Mouse (Mus musculus): Measurements from ENCODE around the gene Cbfb. TPM values are rescaled to one million over a fixed set of nuclear protein-coding genes. Genes with fewer than 3 reads are reported as not detected.
"Not testable (repeated sequence)": the region's sequence is repeated elsewhere in the genome, so short reads cannot be mapped to it uniquely, and the experiment has no call there.

Cbfb gene
- polyA plus RNA-seq, 1 experiment from 2014 or later: 51.8 TPM

DNA sequence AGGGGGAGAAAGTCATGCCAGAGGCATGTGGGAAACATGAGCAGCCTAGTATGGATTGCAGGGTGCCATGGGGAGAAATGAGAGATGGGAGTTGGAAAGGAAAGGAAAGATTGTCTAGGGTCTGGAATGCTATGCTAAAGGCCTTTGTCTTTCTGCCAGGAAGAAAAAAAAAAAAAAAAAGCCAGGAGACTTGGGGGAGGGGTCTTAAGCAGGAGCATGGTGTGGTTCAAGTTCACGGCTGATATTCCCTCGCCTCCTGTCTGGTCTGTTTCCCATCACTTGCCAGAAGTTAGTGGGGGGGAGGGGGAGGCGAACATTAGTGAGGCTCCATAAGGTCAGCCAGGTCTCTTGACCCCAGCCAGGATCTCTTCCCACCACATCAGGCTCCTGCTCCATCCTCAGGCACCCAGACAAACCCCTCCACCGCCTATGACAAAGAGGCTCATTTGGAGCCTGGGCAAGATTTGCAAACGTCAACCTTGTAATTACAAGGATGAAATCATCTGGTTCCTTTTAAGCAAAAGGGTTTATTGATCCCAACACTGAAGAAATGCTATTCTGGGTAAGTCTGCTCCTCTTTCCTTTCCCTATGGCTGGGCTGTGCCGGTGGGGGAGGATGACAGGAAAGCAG lies 6.1 kb upstream of the Cbfb start:
- H3K27ac ChIP-seq: peak overlapping the region; percentile 70
- H3K36me3 ChIP-seq (replicated peaks): no peaks in the 10 kb centered on the region
- peaks cover 20% of the 10 kb centered on the region for H3K4me1 ChIP-seq
- H3K9me3 ChIP-seq: no peaks in the 10 kb centered on the region
- DNase-seq (ENCODE audit: extremely low spot score, low spot score): no peak
- H3K4me3 ChIP-seq: no peak overlapping the region
- H3K27me3 ChIP-seq (ENCODE audit: poor library complexity, severe bottlenecking): no peaks in the 10 kb centered on the region
- WGBS: 33% methylated on average over 6 of the region's 6 CpGs

DNA sequence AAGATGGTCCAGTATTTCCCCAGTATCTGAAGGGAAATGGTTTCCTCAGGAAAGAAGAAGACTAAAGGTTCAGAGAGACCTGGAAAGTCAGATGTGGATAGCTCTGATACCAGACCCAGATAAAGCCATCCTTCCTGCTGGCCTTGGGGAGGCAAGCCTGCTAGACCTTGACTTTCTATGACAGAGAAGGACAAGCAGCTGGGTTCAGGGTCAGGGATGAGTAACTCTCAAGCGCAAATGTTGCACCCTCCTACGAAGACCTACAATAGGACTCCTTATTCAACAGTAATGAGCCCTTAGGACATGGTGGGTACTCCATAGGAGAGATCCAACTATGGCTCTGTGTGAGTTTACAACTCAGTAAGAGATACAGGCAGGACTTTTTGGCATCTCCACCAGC lies 5.3 kb upstream of the Cbfb start:
- Histone ChIP-seq H3K27me3 (ENCODE audit: poor library complexity, severe bottlenecking) (no peaks in the 10 kb centered on the region), H3K4me1 (peaks cover 28% of the 10 kb centered on the region), H3K27ac (peak overlapping the region; percentile 70; the same call in 1 of the 2 replicates), H3K4me3 (no peak overlapping the region), H3K36me3 (replicated peaks) (no peaks in the 10 kb centered on the region), H3K9me3 (no peaks in the 10 kb centered on the region)
- 83% methylated on average over 2 of the region's 2 CpGs for WGBS
- DNase-seq (ENCODE audit: extremely low spot score, low spot score): no peak

DNA sequence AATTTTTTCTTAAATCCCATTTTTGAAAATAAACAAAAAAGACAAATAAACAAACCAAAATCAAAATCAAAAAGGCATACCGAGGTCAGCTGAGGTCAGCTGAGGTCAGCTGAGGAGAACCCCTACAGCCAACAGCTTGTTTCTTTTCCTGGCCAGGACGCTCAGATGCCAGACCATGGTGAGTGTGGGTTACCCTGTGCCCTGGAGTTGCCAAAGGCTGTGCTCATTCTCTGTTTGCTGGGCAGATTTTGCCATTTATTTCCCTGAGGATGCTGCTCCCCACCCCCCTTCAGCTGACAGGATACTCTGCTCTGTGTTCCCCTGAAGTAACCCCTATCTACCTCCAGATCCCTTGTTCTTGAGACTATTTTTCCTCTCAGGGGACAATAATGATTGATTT lies 3.4 kb upstream of the Cbfb start:
- no peak overlapping the region for H3K4me3 ChIP-seq
- no peaks in the 10 kb centered on the region for H3K9me3 ChIP-seq
- no peak for DNase-seq (ENCODE audit: extremely low spot score, low spot score)
- WGBS: 83% methylated on average over 2 of the region's 2 CpGs
- H3K4me1 ChIP-seq: peaks cover 32% of the 10 kb centered on the region
- H3K36me3 ChIP-seq (replicated peaks): no peaks in the 10 kb centered on the region
- no peaks in the 10 kb centered on the region for H3K27me3 ChIP-seq (ENCODE audit: poor library complexity, severe bottlenecking)
- no peak overlapping the region for H3K27ac ChIP-seq

DNA sequence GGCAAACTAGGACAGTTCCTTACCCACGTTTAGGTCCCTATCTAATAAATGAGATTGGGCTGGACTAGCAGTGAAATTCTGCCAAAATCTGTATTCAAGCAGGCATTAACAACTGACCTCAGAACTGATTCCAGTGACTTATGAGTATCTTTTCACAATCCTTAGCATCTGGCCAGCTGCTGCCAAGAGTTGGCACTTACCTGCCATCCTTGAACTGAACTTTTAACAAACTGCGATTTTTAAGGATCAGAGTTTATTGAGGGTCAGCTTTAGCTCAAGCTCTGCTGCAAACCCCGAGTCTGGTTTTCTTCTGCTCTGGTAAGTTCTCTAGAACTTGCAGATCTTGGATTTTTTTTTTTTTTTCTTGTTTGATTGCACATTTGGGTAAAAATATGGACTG lies 892 bp upstream of the Cbfb start:
- no peaks in the 10 kb centered on the region for H3K9me3 ChIP-seq
- no peaks in the 10 kb centered on the region for H3K27me3 ChIP-seq (ENCODE audit: poor library complexity, severe bottlenecking)
- WGBS: 49% methylated on average over 3 of the region's 3 CpGs
- peak overlapping the region; percentile 93 for H3K4me3 ChIP-seq
- no peak for DNase-seq (ENCODE audit: extremely low spot score, low spot score)
- peaks cover 39% of the 10 kb centered on the region for H3K4me1 ChIP-seq
- H3K27ac ChIP-seq: peak overlapping the region; percentile 99
- peaks cover 11% of the 10 kb centered on the region for H3K36me3 ChIP-seq (replicated peaks)

DNA sequence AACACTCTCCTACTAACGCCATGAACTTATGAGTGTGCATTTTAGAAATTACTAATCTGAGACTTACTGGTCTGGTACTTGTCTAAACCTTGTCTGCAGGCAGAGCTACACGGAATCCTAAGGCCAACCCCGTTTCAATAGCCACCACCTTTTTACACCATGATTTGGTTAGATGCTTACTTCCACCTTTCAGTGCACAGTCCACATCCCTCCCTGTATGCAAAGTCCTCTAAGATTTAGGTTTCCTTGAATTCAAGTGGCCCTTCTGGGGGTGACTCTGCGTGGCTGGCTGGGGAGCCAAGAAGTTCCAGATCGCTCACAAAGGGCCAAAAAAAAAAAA lies 463 bp upstream of the Cbfb start:
- 2% methylated on average over 5 of the region's 5 CpGs for WGBS
- Histone ChIP-seq H3K9me3 (no peaks in the 10 kb centered on the region), H3K4me3 (peak overlapping the region; percentile 93), H3K4me1 (peaks cover 35% of the 10 kb centered on the region), H3K27me3 (ENCODE audit: poor library complexity, severe bottlenecking) (no peaks in the 10 kb centered on the region), H3K27ac (peak overlapping the region; percentile 99), H3K36me3 (replicated peaks) (peaks cover 15% of the 10 kb centered on the region)
- no peak for DNase-seq (ENCODE audit: extremely low spot score, low spot score)

DNA sequence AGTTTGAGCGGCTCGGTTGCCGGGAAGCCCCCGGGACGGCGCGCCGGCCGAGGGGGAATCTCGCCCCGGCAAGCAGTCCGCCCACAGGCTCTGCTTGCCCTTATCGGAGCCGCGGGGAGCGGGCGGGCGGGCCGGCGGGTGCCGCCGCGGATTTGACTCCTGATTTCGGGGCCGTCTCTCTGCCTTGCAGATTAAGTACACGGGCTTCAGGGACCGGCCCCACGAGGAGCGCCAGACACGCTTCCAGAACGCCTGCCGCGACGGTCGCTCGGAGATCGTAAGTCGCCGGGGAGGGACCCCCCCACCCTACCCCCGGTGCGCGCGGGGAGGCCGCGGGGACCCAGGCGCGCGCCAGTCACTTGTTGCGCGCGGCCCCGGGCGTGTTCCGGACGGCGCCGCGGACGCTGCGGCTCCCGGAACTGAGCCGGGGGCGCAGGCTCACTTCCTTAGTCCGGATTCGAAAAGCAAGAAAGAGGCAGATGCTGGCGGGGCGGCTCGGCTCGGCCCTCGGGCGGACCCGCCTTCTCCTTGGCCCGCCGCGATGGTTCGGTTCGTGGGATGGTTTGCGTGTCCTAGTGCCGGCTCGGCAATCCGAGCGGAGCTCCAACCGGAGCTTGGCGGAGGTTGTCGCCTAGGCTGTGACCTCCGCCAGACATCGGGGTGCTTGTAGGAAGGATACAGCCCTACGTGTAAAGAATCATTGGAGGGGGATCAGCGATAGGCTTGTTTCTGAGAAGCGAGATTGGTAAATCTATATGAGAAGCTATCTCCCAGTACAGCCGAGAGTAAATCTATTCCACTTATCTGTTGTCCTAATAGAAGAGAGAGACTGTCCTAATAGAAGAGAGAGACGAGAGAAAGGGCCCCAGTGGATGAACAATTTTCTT lies 885 bp downstream of the Cbfb start:
- Histone ChIP-seq H3K9me3 (no peaks in the 10 kb centered on the region), H3K27me3 (ENCODE audit: poor library complexity, severe bottlenecking) (no peaks in the 10 kb centered on the region), H3K4me3 (peak overlapping the region; percentile 93), H3K36me3 (replicated peaks) (peaks cover 29% of the 10 kb centered on the region), H3K27ac (peak overlapping the region; percentile 99), H3K4me1 (peaks cover 33% of the 10 kb centered on the region)
- WGBS: under 1% methylated on average over 92 of the region's 92 CpGs
- DNase-seq (ENCODE audit: extremely low spot score, low spot score): peak; percentile 62

DNA sequence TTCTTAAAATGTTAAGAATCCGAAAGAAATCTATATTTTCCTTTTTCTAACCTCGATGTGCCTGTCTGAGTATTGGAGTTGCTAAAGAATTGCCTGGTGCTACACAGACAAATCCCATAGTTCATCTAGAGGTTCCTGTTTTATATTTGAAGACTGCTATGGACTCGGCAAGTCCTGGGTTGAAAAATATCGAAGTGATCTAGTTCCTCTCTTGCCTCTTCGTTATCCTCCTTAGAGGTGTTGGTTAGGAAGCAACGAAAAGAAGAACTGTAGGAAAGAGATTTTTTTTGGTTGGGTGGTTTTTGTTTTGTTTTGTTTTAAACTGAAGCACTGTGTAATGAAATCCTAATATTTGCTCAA lies 1.5 kb downstream of the Cbfb start:
- peaks cover 33% of the 10 kb centered on the region for H3K4me1 ChIP-seq
- peak overlapping the region; percentile 99 for H3K27ac ChIP-seq

DNA sequence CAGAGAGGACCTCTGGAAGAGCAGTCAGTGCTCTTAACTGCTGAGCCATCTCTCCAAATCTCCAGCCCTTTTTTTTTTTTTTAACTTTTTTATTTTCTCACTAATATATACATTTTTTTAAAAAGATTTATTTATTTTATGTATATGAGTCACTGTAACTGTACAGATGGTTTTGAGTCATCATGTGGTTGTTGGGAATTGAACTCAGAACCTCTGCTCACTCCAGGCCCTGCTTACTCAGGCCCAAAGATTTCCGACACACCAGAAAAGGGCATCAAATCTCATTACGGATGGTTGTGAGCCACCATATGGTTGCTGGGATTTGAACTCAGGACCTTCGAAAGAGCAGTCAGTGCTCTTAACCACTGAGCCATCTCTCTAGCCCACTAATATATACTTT lies 4.8 kb downstream of the Cbfb start:
- not testable (repeated sequence) for DNase-seq (ENCODE audit: extremely low spot score, low spot score); H3K9me3 ChIP-seq; H3K27ac ChIP-seq; H3K27me3 ChIP-seq (ENCODE audit: poor library complexity, severe bottlenecking); H3K4me3 ChIP-seq
- 94% methylated on average over 3 of the region's 3 CpGs for WGBS
- Histone ChIP-seq H3K36me3 (replicated peaks) (peaks cover 63% of the 10 kb centered on the region), H3K4me1 (peaks cover 22% of the 10 kb centered on the region)

More for the DNA sequence above, 1.5 kb downstream of the Cbfb start:
- Histone ChIP-seq H3K9me3 (no peaks in the 10 kb centered on the region), H3K27me3 (ENCODE audit: poor library complexity, severe bottlenecking) (no peaks in the 10 kb centered on the region), H3K4me3 (peak overlapping the region; percentile 93), H3K36me3 (replicated peaks) (peaks cover 35% of the 10 kb centered on the region)
- WGBS: 50% methylated on average over 6 of the region's 6 CpGs
- DNase-seq (ENCODE audit: extremely low spot score, low spot score): no peak

DNA sequence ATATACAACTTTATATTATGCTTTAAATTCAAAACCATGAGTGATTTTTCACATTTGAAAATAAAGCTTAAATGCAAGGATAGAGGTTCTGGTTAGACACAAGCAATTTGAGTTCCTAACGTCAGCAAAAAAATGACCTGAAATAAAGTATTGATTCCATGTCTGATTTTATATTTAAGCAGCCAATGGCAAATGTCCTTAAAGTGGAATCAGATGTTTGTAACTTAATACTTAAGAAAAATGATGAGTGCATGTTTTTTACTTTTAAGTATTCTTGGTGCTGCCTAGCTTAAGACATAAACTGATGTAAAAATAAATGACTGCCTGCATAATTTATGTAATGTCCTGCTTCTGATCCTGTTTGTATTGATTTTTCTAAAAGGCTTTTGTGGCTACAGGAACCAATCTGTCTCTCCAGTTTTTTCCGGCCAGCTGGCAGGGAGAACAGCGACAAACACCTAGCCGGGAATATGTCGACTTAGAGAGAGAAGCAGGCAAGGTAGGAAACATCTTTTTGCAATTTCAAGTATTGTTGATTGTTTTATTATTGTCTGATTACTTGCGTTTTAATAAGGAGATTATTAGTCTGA lies 7.8 kb downstream of the Cbfb start:
- Histone ChIP-seq H3K27ac (no peak overlapping the region), H3K27me3 (ENCODE audit: poor library complexity, severe bottlenecking) (no peaks in the 10 kb centered on the region), H3K4me1 (peaks cover 6% of the 10 kb centered on the region), H3K9me3 (no peaks in the 10 kb centered on the region), H3K36me3 (replicated peaks) (peaks cover 93% of the 10 kb centered on the region), H3K4me3 (no peak overlapping the region)
- DNase-seq (ENCODE audit: extremely low spot score, low spot score): no peak
- 91% methylated on average over 6 of the region's 6 CpGs for WGBS

DNA sequence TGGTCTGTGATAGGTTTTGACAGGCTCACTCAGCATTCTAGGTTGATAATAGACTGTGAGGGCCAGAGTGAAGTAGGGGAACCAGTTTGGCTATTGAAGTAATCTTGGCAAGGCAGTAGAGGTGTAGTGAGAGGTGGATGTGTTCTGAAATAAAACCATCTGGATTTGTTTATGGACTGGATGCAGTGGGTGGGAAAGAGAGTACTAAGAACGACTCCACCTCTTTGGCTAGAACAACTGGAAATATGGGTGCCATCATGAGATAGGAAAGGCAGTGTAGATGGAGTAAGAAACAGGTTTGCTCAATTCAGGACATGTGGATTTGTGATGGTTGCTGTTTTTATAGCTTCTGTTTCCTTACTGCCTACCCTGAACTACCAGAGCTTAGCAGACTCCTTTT lies 11.7 kb downstream of the Cbfb start:
- H3K27me3 ChIP-seq (ENCODE audit: poor library complexity, severe bottlenecking): no peaks in the 10 kb centered on the region
- peaks cover 86% of the 10 kb centered on the region for H3K36me3 ChIP-seq (replicated peaks)
- no peaks in the 10 kb centered on the region for H3K4me1 ChIP-seq
- DNase-seq (ENCODE audit: extremely low spot score, low spot score): no peak
- H3K9me3 ChIP-seq: no peaks in the 10 kb centered on the region
- no peak overlapping the region for H3K4me3 ChIP-seq
- H3K27ac ChIP-seq: no peak overlapping the region
- WGBS: 83% methylated on average over 1 of the region's 1 CpGs

DNA sequence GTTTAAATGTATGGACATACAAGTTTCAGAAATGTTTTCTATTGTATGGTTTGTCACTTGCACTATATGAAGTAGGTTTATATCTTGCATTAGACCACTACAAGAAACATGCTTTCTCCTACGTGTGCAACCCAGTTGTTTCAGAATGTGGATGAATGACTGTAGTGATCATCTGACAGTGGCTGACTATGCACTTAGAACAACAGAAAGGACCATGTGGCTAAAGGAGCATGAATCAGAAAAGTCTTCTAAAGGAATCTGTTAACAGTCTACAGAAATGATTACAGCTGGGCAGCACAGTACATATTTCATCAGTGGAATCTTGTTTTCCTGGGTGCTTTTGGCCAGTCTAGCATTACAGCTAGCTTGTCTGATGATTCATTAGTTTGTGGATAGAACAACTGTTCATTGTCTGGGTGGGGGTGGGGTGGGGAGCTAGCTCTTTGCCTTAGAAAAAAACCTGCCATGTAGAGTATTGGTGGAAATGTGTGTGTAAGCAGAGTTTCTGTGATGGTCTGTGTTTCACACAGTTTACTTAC lies 16.1 kb downstream of the Cbfb start:
- no peak for DNase-seq (ENCODE audit: extremely low spot score, low spot score)
- H3K27me3 ChIP-seq (ENCODE audit: poor library complexity, severe bottlenecking): no peaks in the 10 kb centered on the region
- H3K36me3 ChIP-seq (replicated peaks): peaks cover 71% of the 10 kb centered on the region
- H3K4me1 ChIP-seq: no peaks in the 10 kb centered on the region
- no peak overlapping the region for H3K4me3 ChIP-seq
- no peak overlapping the region for H3K27ac ChIP-seq
- WGBS: 76% methylated on average over 1 of the region's 1 CpGs
- no peaks in the 10 kb centered on the region for H3K9me3 ChIP-seq

DNA sequence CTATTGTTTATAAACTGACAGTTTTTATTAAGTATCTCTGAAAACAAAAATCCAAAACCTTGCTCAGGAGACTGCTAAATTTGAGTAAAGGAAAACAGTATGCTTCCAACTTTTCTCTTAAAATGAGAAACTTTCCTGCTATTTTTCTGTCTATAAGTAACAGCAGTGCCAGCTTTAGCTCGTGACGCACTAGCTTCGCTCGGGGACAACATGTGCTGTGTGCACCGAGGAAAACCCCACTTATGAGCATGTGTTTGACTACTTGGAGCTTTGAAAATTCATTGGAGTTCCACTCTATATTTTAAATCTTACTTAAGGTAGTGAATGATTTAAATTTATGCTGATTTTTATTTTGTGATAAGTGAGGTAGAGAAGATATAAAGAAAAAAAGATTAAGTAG lies 21.7 kb downstream of the Cbfb start:
- no peaks in the 10 kb centered on the region for H3K4me1 ChIP-seq
- no peak for DNase-seq (ENCODE audit: extremely low spot score, low spot score)
- H3K4me3 ChIP-seq: no peak overlapping the region
- H3K9me3 ChIP-seq: no peaks in the 10 kb centered on the region
- H3K36me3 ChIP-seq (replicated peaks): peaks cover 78% of the 10 kb centered on the region
- H3K27ac ChIP-seq: no peak overlapping the region
- WGBS: 96% methylated on average over 5 of the region's 5 CpGs
- no peaks in the 10 kb centered on the region for H3K27me3 ChIP-seq (ENCODE audit: poor library complexity, severe bottlenecking)

DNA sequence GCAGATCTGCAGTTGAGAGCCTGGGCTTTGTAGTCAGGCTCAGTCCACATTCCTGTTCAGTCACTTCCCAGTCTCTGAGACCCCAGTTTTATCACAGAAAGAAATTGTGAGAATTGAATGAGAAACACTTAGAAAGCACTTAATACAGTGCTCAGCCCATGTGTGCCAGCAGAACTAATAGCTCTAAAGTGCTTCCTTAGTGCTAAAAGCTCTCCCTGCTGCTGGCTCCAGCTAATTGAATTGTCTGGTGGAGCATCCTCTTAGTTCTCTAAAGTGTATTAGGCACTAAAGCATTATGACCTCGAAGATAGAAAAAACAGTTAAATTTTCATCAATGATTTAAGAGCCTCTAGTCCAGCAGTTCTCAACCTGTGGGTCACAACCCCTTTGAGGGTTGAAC lies 35.3 kb downstream of the Cbfb start:
- peaks cover 6% of the 10 kb centered on the region; the same call in 1 of the 2 replicates for H3K4me1 ChIP-seq
- no peak overlapping the region for H3K4me3 ChIP-seq
- no peak for DNase-seq (ENCODE audit: extremely low spot score, low spot score)
- H3K27me3 ChIP-seq (ENCODE audit: poor library complexity, severe bottlenecking): no peaks in the 10 kb centered on the region
- H3K27ac ChIP-seq: no peak overlapping the region
- H3K36me3 ChIP-seq (replicated peaks): peaks cover 92% of the 10 kb centered on the region
- no peaks in the 10 kb centered on the region; the same call in 1 of the 2 replicates for H3K9me3 ChIP-seq
- WGBS: 76% methylated on average over 1 of the region's 1 CpGs

All from forebrain, embryonic 10.5 days (tissue).